In genomic region chr5:121204132-121205089, GRCm38 (mm10) we compare ENCODE assay signal across 7 mouse cellular contexts. TPM values are rescaled to one million over a fixed set of nuclear protein-coding genes. Genes with fewer than 3 reads are reported as not detected.
DNase-seq lines count a peak whose midpoint lies in the region; ATAC-seq lines count a peak whose summit lies in the region.

TSS of gene Rpl6 (plus strand) at chr5:121204481.

- intact Hi-C loops in left cerebral cortex, postnatal 4 days (cut with DNase I): loop anchor here (5.0 kb wide), 1 partner anchor 178 kb away; no protein-coding TSS in a partner anchor

- H3K4me2 ChIP-seq in intestine, embryonic 16.5 days (ENCODE audit: low read depth, low read length): peak within 1 kb of the TSS; percentile 62
- peak within 1 kb of the TSS; percentile 75 for H3K4me2 ChIP-seq in midbrain, embryonic 11.5 days

- H3K27me3 ChIP-seq in embryonic facial prominence, embryonic 10.5 days (replicated peaks; ENCODE audit: low read depth, poor library complexity, severe bottlenecking): no peaks in the 10 kb centered on the region
- no peaks in the 10 kb centered on the region for H3K27me3 ChIP-seq in intestine, embryonic 16.5 days (replicated peaks; ENCODE audit: control insufficient read depth, insufficient read depth, low read length)
- H3K27me3 ChIP-seq in midbrain, embryonic 11.5 days (ENCODE audit: control insufficient read depth, insufficient read depth, low read length): no peaks in the 10 kb centered on the region

- peak within 1 kb of the TSS; percentile 97 for H3K27ac ChIP-seq in embryonic facial prominence, embryonic 10.5 days (replicated peaks)
- H3K27ac ChIP-seq in intestine, embryonic 16.5 days (ENCODE audit: low read length): peak within 1 kb of the TSS; percentile 50
- peak within 1 kb of the TSS; percentile 53 for H3K27ac ChIP-seq in midbrain, embryonic 11.5 days (ENCODE audit: low read depth, low read length)

- peaks cover 43% of the 10 kb centered on the region for H3K36me3 ChIP-seq in embryonic facial prominence, embryonic 10.5 days (replicated peaks)
- H3K36me3 ChIP-seq in intestine, embryonic 16.5 days (ENCODE audit: control insufficient read depth, insufficient read depth, low read length): peaks cover 15% of the 10 kb centered on the region
- peaks cover 29% of the 10 kb centered on the region for H3K36me3 ChIP-seq in midbrain, embryonic 11.5 days (ENCODE audit: control insufficient read depth, insufficient read depth, low read length)

- 2% methylated on average over 52 of the region's 52 CpGs for WGBS in embryonic facial prominence, embryonic 10.5 days
- under 1% methylated on average over 51 of the region's 52 CpGs for WGBS in intestine, embryonic 16.5 days
- WGBS in midbrain, embryonic 11.5 days: 2% methylated on average over 52 of the region's 52 CpGs

- H3K9me3 ChIP-seq in embryonic facial prominence, embryonic 10.5 days: no peaks in the 10 kb centered on the region
- H3K9me3 ChIP-seq in intestine, embryonic 16.5 days (ENCODE audit: control insufficient read depth, low read length): no peaks in the 10 kb centered on the region
- no peaks in the 10 kb centered on the region for H3K9me3 ChIP-seq in midbrain, embryonic 11.5 days (ENCODE audit: control insufficient read depth, low read length)

- H3K4me1 ChIP-seq in embryonic facial prominence, embryonic 10.5 days: peaks cover 27% of the 10 kb centered on the region
- H3K4me1 ChIP-seq in intestine, embryonic 16.5 days (ENCODE audit: control insufficient read depth, insufficient read depth, low read length): peaks cover 21% of the 10 kb centered on the region
- H3K4me1 ChIP-seq in midbrain, embryonic 11.5 days (ENCODE audit: control insufficient read depth, insufficient read depth, low read length): peaks cover 9% of the 10 kb centered on the region

- peak within 1 kb of the TSS; percentile 94 for H3K9ac ChIP-seq in intestine, embryonic 16.5 days (ENCODE audit: low read depth, low read length)
- peak within 1 kb of the TSS; percentile 99 for H3K9ac ChIP-seq in midbrain, embryonic 11.5 days (ENCODE audit: low read length)

- peak; percentile 90 for ATAC-seq in intestine, embryonic 16.5 days
- ATAC-seq in midbrain, embryonic 11.5 days (ENCODE audit: low FRiP score): peak; percentile 92

- DNase-seq in adrenal gland, postnatal 14 days: peak; percentile 88
- DNase-seq in embryonic facial prominence, embryonic 10.5 days (ENCODE audit: low spot score): peak; percentile 85
- no peak for DNase-seq in gonadal fat pad, adult 2 months (ENCODE audit: low read depth)
- DNase-seq in left cerebral cortex, postnatal 4 days: peak; percentile 74
- peak; percentile 97 for DNase-seq in midbrain, embryonic 11.5 days (ENCODE audit: low spot score, missing footprints)
- peak; percentile 80 for DNase-seq in skeletal muscle tissue, adult 2 months (ENCODE audit: low read depth, low spot score)

- H3K4me3 ChIP-seq in embryonic facial prominence, embryonic 10.5 days: peak within 1 kb of the TSS; percentile 95
- peak within 1 kb of the TSS; percentile 76 for H3K4me3 ChIP-seq in intestine, embryonic 16.5 days (ENCODE audit: low read length)
- H3K4me3 ChIP-seq in midbrain, embryonic 11.5 days (ENCODE audit: low read depth, low read length): peak within 1 kb of the TSS; percentile 94

RNA-seq across cellular contexts. Expression of gene Rpl6, which starts in this region (rescaled TPM):
- total RNA-seq in adrenal gland, postnatal 14 days (2021): 995 and 1,088 TPM in 2 replicates
- 686 and 696 TPM in 2 replicates for polyA plus RNA-seq in embryonic facial prominence, embryonic 10.5 days (2016; fragmentation: Nextera tagmentation; extraction: Ambion mirVana)
- 380 and 391 TPM in 2 replicates for polyA plus RNA-seq in gonadal fat pad, adult 2 months (2012; rRNA removed)
- polyA plus RNA-seq in intestine, embryonic 16.5 days (2015; fragmentation: Nextera tagmentation; extraction: Ambion mirVana): 512 and 565 TPM in 2 replicates
- total RNA-seq in left cerebral cortex, postnatal 4 days (2021): 100 to 1,000 TPM; 639 to 650 TPM
- polyA plus RNA-seq in midbrain, embryonic 11.5 days (2014; fragmentation: Nextera tagmentation; extraction: Ambion mirVana): 664 and 673 TPM in 2 replicates
